Mouse (Mus musculus) embryonic facial prominence, embryonic 10.5 days (tissue): ENCODE measurements around the gene Ankrd12. TPM values are rescaled to one million over a fixed set of nuclear protein-coding genes. Genes with fewer than 3 reads are reported as not detected.
"Not testable (repeated sequence)": the region's sequence is repeated elsewhere in the genome, so short reads cannot be mapped to it uniquely, and the experiment has no call there.

Experiments used
- DNase-seq: peaks from one replicate; pipeline ENCODE4 v3.0.0-alpha.2; 2017; ENCODE audit warnings: low spot score
- H3K27ac ChIP-seq: fragments of 300-500 bp; sonication (generic); replicated peaks from 2 replicates; pipeline ENCODE4 v1.5.1; 2016; ENCODE audit warnings: mild to moderate bottlenecking
- H3K27me3 ChIP-seq: fragments of 300-500 bp; sonication (generic); replicated peaks from 2 replicates; pipeline ENCODE4 v1.6.1; 2016; ENCODE audit warnings: low read depth, mild to moderate bottlenecking; ENCODE audit not compliant: poor library complexity, severe bottlenecking
- H3K36me3 ChIP-seq: fragments of 300-500 bp; sonication (generic); replicated peaks from 2 replicates; pipeline ENCODE4 v1.6.1; 2016; ENCODE audit warnings: mild to moderate bottlenecking, moderate library complexity
- H3K4me1 ChIP-seq: fragments of 300-500 bp; sonication (generic); 2 replicates; pipeline ENCODE4 v1.6.1; 2016
- H3K4me3 ChIP-seq: fragments of 300-500 bp; sonication (generic); 2 replicates; pipeline ENCODE4 v1.5.1; 2016; ENCODE audit warnings: mild to moderate bottlenecking, moderate library complexity
- H3K9me3 ChIP-seq: fragments of 300-500 bp; sonication (generic); 2 replicates; pipeline ENCODE4 v1.6.1; 2016; ENCODE audit warnings: mild to moderate bottlenecking
- WGBS: fragments of 180-500 bp; shearing (Covaris S2); methylation state at CpG from one replicate; pipeline ENCODE4 v1.1.7; 2016; 5-methylcytosine and 5-hydroxymethylcytosine counted together
- polyA plus RNA-seq: library from polyadenylated mRNA; unstranded; fragments of >200 nt; fragmentation: Nextera tagmentation; extraction: Ambion mirVana; gene quantifications from 2 replicates; pipeline ENCODE4 v1.2.1, GENCODE M21; 2016

Gene Ankrd12
- polyA plus RNA-seq, 1 experiment from 2014 or later, result 19.2 TPM

- WGBS, result 92% methylated on average over 7 of the region's 7 CpGs
- no peak overlapping the region for H3K4me3 ChIP-seq
These were observed 52.7 kb downstream of the Ankrd12 start for GRCm38 (mm10) chr17:66024211-66024610.

GRCm38 (mm10) chr17:66011790-66012189, 65.1 kb downstream of the Ankrd12 start:
- DNase-seq, result no peak
- Histone ChIP-seq H3K4me3 (no peak overlapping the region), H3K9me3 (no peaks in the 10 kb centered on the region), H3K27ac (no peak overlapping the region), H3K27me3 (no peaks in the 10 kb centered on the region), H3K36me3 (no peaks in the 10 kb centered on the region), H3K4me1 (0 out of 2 replicates have a peak, but pooled peaks cover 4% of the 10 kb centered on the region)
- 73% methylated on average over 2 of the region's 2 CpGs for WGBS

More at GRCm38 (mm10) chr17:66024211-66024610, 52.7 kb downstream of the Ankrd12 start:
- Histone ChIP-seq H3K4me1 (no peaks in the 10 kb centered on the region), H3K27ac (no peak overlapping the region), H3K9me3 (no peaks in the 10 kb centered on the region), H3K36me3 (peaks cover 39% of the 10 kb centered on the region), H3K27me3 (no peaks in the 10 kb centered on the region)
- DNase-seq, result no peak

GRCm38 (mm10) chr17:66007892-66008291, 69.0 kb downstream of the Ankrd12 start:
- Histone ChIP-seq H3K36me3 (no peaks in the 10 kb centered on the region), H3K27ac (no peak overlapping the region), H3K4me1 (0 out of 2 replicates have a peak, but pooled peaks cover 4% of the 10 kb centered on the region), H3K27me3 (no peaks in the 10 kb centered on the region), H3K9me3 (no peaks in the 10 kb centered on the region), H3K4me3 (no peak overlapping the region)
- no peak for DNase-seq
- 80% methylated on average over 5 of the region's 5 CpGs for WGBS

- H3K27me3 ChIP-seq, result no peaks in the 10 kb centered on the region
- no peaks in the 10 kb centered on the region for H3K36me3 ChIP-seq
- H3K9me3 ChIP-seq, result no peaks in the 10 kb centered on the region
- no peak overlapping the region for H3K27ac ChIP-seq
- no peak overlapping the region for H3K4me3 ChIP-seq
- WGBS, result 97% methylated on average over 2 of the region's 2 CpGs
- no peak for DNase-seq
- 0 out of 2 replicates have a peak, but pooled peaks cover 4% of the 10 kb centered on the region for H3K4me1 ChIP-seq
These were observed 69.4 kb downstream of the Ankrd12 start for GRCm38 (mm10) chr17:66007473-66007872.

GRCm38 (mm10) chr17:65988151-65988820, 88.6 kb downstream of the Ankrd12 start:
- Histone ChIP-seq H3K27ac (no peak overlapping the region), H3K4me3 (no peak overlapping the region), H3K36me3 (no peaks in the 10 kb centered on the region), H3K27me3 (no peaks in the 10 kb centered on the region), H3K4me1 (no peaks in the 10 kb centered on the region), H3K9me3 (no peaks in the 10 kb centered on the region)
- WGBS, result 88% methylated on average over 3 of the region's 3 CpGs
- no peak for DNase-seq

- not testable (repeated sequence) for DNase-seq, H3K27me3 ChIP-seq, H3K27ac ChIP-seq, H3K4me3 ChIP-seq, H3K4me1 ChIP-seq, H3K36me3 ChIP-seq, H3K9me3 ChIP-seq
These were observed 100.2 kb downstream of the Ankrd12 start for GRCm38 (mm10) chr17:65976720-65977119.

GRCm38 (mm10) chr17:65967751-65968150, 109.1 kb downstream of the Ankrd12 start:
- H3K4me1 ChIP-seq, result no peaks in the 10 kb centered on the region
- no peak overlapping the region for H3K4me3 ChIP-seq
- H3K27ac ChIP-seq, result no peak overlapping the region
- H3K36me3 ChIP-seq, result no peaks in the 10 kb centered on the region
- DNase-seq, result no peak
- WGBS, result 63% methylated on average over 11 of the region's 11 CpGs
- no peaks in the 10 kb centered on the region for H3K27me3 ChIP-seq
- H3K9me3 ChIP-seq, result no peaks in the 10 kb centered on the region

GRCm38 (mm10) chr17:65962263-65962662, 114.6 kb downstream of the Ankrd12 start:
- DNase-seq, result no peak
- Histone ChIP-seq H3K36me3 (no peaks in the 10 kb centered on the region), H3K27me3 (no peaks in the 10 kb centered on the region), H3K4me1 (peaks cover 6% of the 10 kb centered on the region), H3K27ac (no peak overlapping the region), H3K4me3 (no peak overlapping the region), H3K9me3 (no peaks in the 10 kb centered on the region)
- 93% methylated on average over 2 of the region's 2 CpGs for WGBS

GRCm38 (mm10) chr17:65961606-65962136, 115.2 kb downstream of the Ankrd12 start:
- WGBS, result 87% methylated on average over 2 of the region's 2 CpGs
- no peak for DNase-seq
- Histone ChIP-seq H3K27ac (no peak overlapping the region), H3K36me3 (no peaks in the 10 kb centered on the region), H3K27me3 (no peaks in the 10 kb centered on the region), H3K9me3 (no peaks in the 10 kb centered on the region), H3K4me1 (peaks cover 8% of the 10 kb centered on the region), H3K4me3 (no peak overlapping the region)

- Histone ChIP-seq H3K4me3 (no peak overlapping the region), H3K36me3 (no peaks in the 10 kb centered on the region), H3K27ac (no peak overlapping the region), H3K4me1 (peaks cover 8% of the 10 kb centered on the region), H3K9me3 (no peaks in the 10 kb centered on the region), H3K27me3 (no peaks in the 10 kb centered on the region)
- WGBS, result 80% methylated on average over 3 of the region's 3 CpGs
- no peak for DNase-seq
These were observed 117.9 kb downstream of the Ankrd12 start for GRCm38 (mm10) chr17:65959011-65959410.

- 77% methylated on average over 1 of the region's 1 CpGs for WGBS
These were observed 118.5 kb downstream of the Ankrd12 start for GRCm38 (mm10) chr17:65958366-65958765.

GRCm38 (mm10) chr17:65957782-65958325, 119.0 kb downstream of the Ankrd12 start:
- WGBS, result 93% methylated on average over 8 of the region's 8 CpGs
- no peaks in the 10 kb centered on the region for H3K9me3 ChIP-seq

More at GRCm38 (mm10) chr17:65958366-65958765, 118.5 kb downstream of the Ankrd12 start:
- Histone ChIP-seq H3K27ac (no peak overlapping the region), H3K4me1 (peaks cover 8% of the 10 kb centered on the region), H3K36me3 (no peaks in the 10 kb centered on the region), H3K27me3 (no peaks in the 10 kb centered on the region), H3K4me3 (no peak overlapping the region), H3K9me3 (no peaks in the 10 kb centered on the region)
- DNase-seq, result no peak

More at GRCm38 (mm10) chr17:65957782-65958325, 119.0 kb downstream of the Ankrd12 start:
- DNase-seq, result no peak
- Histone ChIP-seq H3K27me3 (no peaks in the 10 kb centered on the region), H3K4me1 (peaks cover 8% of the 10 kb centered on the region), H3K36me3 (no peaks in the 10 kb centered on the region), H3K4me3 (no peak overlapping the region), H3K27ac (no peak overlapping the region)
